9 mouse cellular contexts compared by ENCODE assay signal in genomic region chr2:25639890-25640289, GRCm38 (mm10). TPM values are rescaled to one million over a fixed set of nuclear protein-coding genes. Genes with fewer than 3 reads are reported as not detected.
A peak's percentile ranks its signal among the peaks of the same experiment; 100 is the strongest.
DNase-seq lines count a peak whose midpoint lies in the region; ATAC-seq and TF ChIP-seq lines count a peak whose summit lies in the region.
"Had no signal": no experiment of that assay in that cellular context is flagged by ENCODE, and none has a peak within 500 bp of the region (broad histone marks: within the 10 kb centered on the region; RNA-seq: fewer than 3 reads in every experiment).

No protein-coding gene starts in this region.

- no peak overlapping the region for H3K9ac ChIP-seq in hindbrain, embryonic 14.5 days
- no peak overlapping the region for H3K9ac ChIP-seq in hindbrain, embryonic 16.5 days (ENCODE audit: low read depth, low read length)

- H3K27me3 ChIP-seq in hindbrain, embryonic 14.5 days (ENCODE audit: control insufficient read depth, insufficient read depth, low read length), result no peaks in the 10 kb centered on the region
- no peaks in the 10 kb centered on the region for H3K27me3 ChIP-seq in hindbrain, embryonic 16.5 days (replicated peaks; ENCODE audit: control insufficient read depth, insufficient read depth, low read length)
- no peaks in the 10 kb centered on the region for H3K27me3 ChIP-seq in spleen, adult 2 months (ENCODE audit: control insufficient read depth, insufficient read depth, low read length)

- no peak for TF ChIP-seq POLR2A in spleen, adult 2 months (IDR thresholded peaks at IDR 0.05; ENCODE audit: low read depth, low read length)

- H3K36me3 ChIP-seq in hindbrain, embryonic 14.5 days (replicated peaks; ENCODE audit: control insufficient read depth, insufficient read depth), result no peaks in the 10 kb centered on the region
- H3K36me3 ChIP-seq in hindbrain, embryonic 16.5 days (ENCODE audit: control insufficient read depth, insufficient read depth, low read length), result no peaks in the 10 kb centered on the region
- no peaks in the 10 kb centered on the region for H3K36me3 ChIP-seq in spleen, adult 2 months (ENCODE audit: control insufficient read depth, insufficient read depth, low read length)

- peak; percentile 48; the same call in 1 of the 2 replicates for TF ChIP-seq CTCF in spleen, adult 2 months (IDR thresholded peaks at IDR 0.05; ENCODE audit: extremely low read depth, insufficient read depth, insufficient read length, insufficient replicate concordance)

- H3K27ac ChIP-seq in hindbrain, embryonic 14.5 days, result no peak overlapping the region
- H3K27ac ChIP-seq in hindbrain, embryonic 16.5 days (ENCODE audit: low read depth, low read length), result no peak overlapping the region
- no peak overlapping the region for H3K27ac ChIP-seq in spleen, adult 2 months (ENCODE audit: insufficient read depth, low read length)

- H3K9me3 ChIP-seq in hindbrain, embryonic 14.5 days (ENCODE audit: control insufficient read depth, low read length), result no peaks in the 10 kb centered on the region
- no peaks in the 10 kb centered on the region for H3K9me3 ChIP-seq in hindbrain, embryonic 16.5 days (ENCODE audit: control insufficient read depth, low read length)

- 25% methylated on average over 6 of the region's 6 CpGs for WGBS in hindbrain, embryonic 14.5 days
- WGBS in hindbrain, embryonic 16.5 days, result 16% methylated on average over 6 of the region's 6 CpGs
- WGBS in spleen, adult 2 months, result 31% methylated on average over 6 of the region's 6 CpGs

- H3K4me1 ChIP-seq in hindbrain, embryonic 14.5 days (replicated peaks; ENCODE audit: control insufficient read depth, insufficient read depth, low read length), result no peaks in the 10 kb centered on the region
- no peaks in the 10 kb centered on the region for H3K4me1 ChIP-seq in hindbrain, embryonic 16.5 days (ENCODE audit: control insufficient read depth, insufficient read depth, low read depth, low read length)
- no peaks in the 10 kb centered on the region for H3K4me1 ChIP-seq in spleen, adult 2 months (ENCODE audit: control insufficient read depth, insufficient read depth, insufficient read length)

- H3K4me2 ChIP-seq in hindbrain, embryonic 14.5 days (replicated peaks), result no peak overlapping the region
- H3K4me2 ChIP-seq in hindbrain, embryonic 16.5 days (ENCODE audit: low read length), result no peak overlapping the region

- DNase-seq in hindbrain, embryonic 14.5 days (ENCODE audit: low spot score), result peak; percentile 66
- peak in 1 of 2 experiments; percentile 14 for DNase-seq in spleen, adult 2 months (ENCODE audit: low read depth in 1 of 2, low spot score in 2 of 2)
- no peak for DNase-seq in spleen, adult 12 weeks (ENCODE audit: low spot score)
- DNase-seq in adrenal gland, postnatal 14 days, result peak; percentile 77
- peak; percentile 32 for DNase-seq in kidney, postnatal 14 days
- DNase-seq in thymus, postnatal 0 days (ENCODE audit: low spot score), result peak; percentile 54

- no peak overlapping the region for H3K4me3 ChIP-seq in hindbrain, embryonic 14.5 days (replicated peaks; ENCODE audit: low read length)
- H3K4me3 ChIP-seq in hindbrain, embryonic 16.5 days (ENCODE audit: low read length), result no peak overlapping the region
- no peak overlapping the region for H3K4me3 ChIP-seq in spleen, adult 2 months (ENCODE audit: extremely low read depth, insufficient read depth, insufficient read length)

- no peak for ATAC-seq in hindbrain, embryonic 14.5 days (ENCODE audit: low FRiP score)
- no peak for ATAC-seq in hindbrain, embryonic 16.5 days

RNA-seq across cellular contexts. Expression of gene Fcna, which starts 12.1 kb away (rescaled TPM):
- polyA plus RNA-seq in hindbrain, embryonic 14.5 days (2014; fragmentation: Nextera tagmentation; extraction: Ambion mirVana), result 3.9 and 4.0 TPM in 2 replicates
- polyA plus RNA-seq in hindbrain, embryonic 16.5 days (2015; fragmentation: Nextera tagmentation; extraction: Ambion mirVana), result 4.6 and 4.8 TPM in 2 replicates
- polyA plus RNA-seq in spleen, adult 2 months (2012; rRNA removed), result 71.2 and 120 TPM in 2 replicates
- total RNA-seq in adrenal gland, postnatal 14 days (2021), result 7.0 and 9.7 TPM in 2 replicates
- 9.1 and 9.2 TPM in 2 replicates for polyA plus RNA-seq in thymus, postnatal 0 days (2015; fragmentation: Nextera tagmentation; extraction: Ambion mirVana)

RNA-seq across cellular contexts. Expression of gene Lcn8, which starts 13.0 kb away (rescaled TPM):
- polyA plus RNA-seq in hindbrain, embryonic 14.5 days (2014; fragmentation: Nextera tagmentation; extraction: Ambion mirVana), result not detected in 2 replicates
- not detected in 2 replicates for polyA plus RNA-seq in hindbrain, embryonic 16.5 days (2015; fragmentation: Nextera tagmentation; extraction: Ambion mirVana)
- not detected in 2 replicates for polyA plus RNA-seq in spleen, adult 2 months (2012; rRNA removed)
- not detected in 2 replicates for total RNA-seq in adrenal gland, postnatal 14 days (2021)
- polyA plus RNA-seq in thymus, postnatal 0 days (2015; fragmentation: Nextera tagmentation; extraction: Ambion mirVana), result 0.38 and 0.76 TPM in 2 replicates
- polyA plus RNA-seq: liver, embryonic 16.5 days; stomach, embryonic 14.5 days had no signal

RNA-seq across cellular contexts. Expression of gene Lcn5, which starts 17.9 kb away (rescaled TPM):
- polyA plus RNA-seq in hindbrain, embryonic 14.5 days (2014; fragmentation: Nextera tagmentation; extraction: Ambion mirVana), result not detected in 2 replicates
- polyA plus RNA-seq in hindbrain, embryonic 16.5 days (2015; fragmentation: Nextera tagmentation; extraction: Ambion mirVana), result not detected in 2 replicates
- polyA plus RNA-seq in spleen, adult 2 months (2012; rRNA removed), result not detected in 2 replicates
- not detected in 2 replicates for total RNA-seq in adrenal gland, postnatal 14 days (2021)
- polyA plus RNA-seq in thymus, postnatal 0 days (2015; fragmentation: Nextera tagmentation; extraction: Ambion mirVana), result not detected in 2 replicates
- polyA plus RNA-seq: liver, embryonic 16.5 days; stomach, embryonic 14.5 days had no signal

RNA-seq across cellular contexts. Expression of gene Tmem141, which starts 18.1 kb away (rescaled TPM):
- polyA plus RNA-seq in hindbrain, embryonic 14.5 days (2014; fragmentation: Nextera tagmentation; extraction: Ambion mirVana), result 52.5 and 53.5 TPM in 2 replicates
- polyA plus RNA-seq in hindbrain, embryonic 16.5 days (2015; fragmentation: Nextera tagmentation; extraction: Ambion mirVana), result 54.6 and 66.8 TPM in 2 replicates
- polyA plus RNA-seq in spleen, adult 2 months (2012; rRNA removed), result 16.4 and 16.8 TPM in 2 replicates
- total RNA-seq in adrenal gland, postnatal 14 days (2021), result 30.5 and 33.1 TPM in 2 replicates
- 5.8 and 7.0 TPM in 2 replicates for polyA plus RNA-seq in thymus, postnatal 0 days (2015; fragmentation: Nextera tagmentation; extraction: Ambion mirVana)

RNA-seq across cellular contexts. Expression of gene Ccdc183, which starts 22.4 kb away (rescaled TPM):
- polyA plus RNA-seq in hindbrain, embryonic 14.5 days (2014; fragmentation: Nextera tagmentation; extraction: Ambion mirVana), result 0.26 and 0.44 TPM in 2 replicates
- polyA plus RNA-seq in hindbrain, embryonic 16.5 days (2015; fragmentation: Nextera tagmentation; extraction: Ambion mirVana), result 0.13 and 0.34 TPM in 2 replicates
- polyA plus RNA-seq in spleen, adult 2 months (2012; rRNA removed), result not detected in 2 replicates
- not detected in 2 replicates for total RNA-seq in adrenal gland, postnatal 14 days (2021)
- 0.04 and 0.05 TPM in 2 replicates for polyA plus RNA-seq in thymus, postnatal 0 days (2015; fragmentation: Nextera tagmentation; extraction: Ambion mirVana)
